Mouse (Mus musculus): ENCODE measurements around the gene Coil.

DNA sequence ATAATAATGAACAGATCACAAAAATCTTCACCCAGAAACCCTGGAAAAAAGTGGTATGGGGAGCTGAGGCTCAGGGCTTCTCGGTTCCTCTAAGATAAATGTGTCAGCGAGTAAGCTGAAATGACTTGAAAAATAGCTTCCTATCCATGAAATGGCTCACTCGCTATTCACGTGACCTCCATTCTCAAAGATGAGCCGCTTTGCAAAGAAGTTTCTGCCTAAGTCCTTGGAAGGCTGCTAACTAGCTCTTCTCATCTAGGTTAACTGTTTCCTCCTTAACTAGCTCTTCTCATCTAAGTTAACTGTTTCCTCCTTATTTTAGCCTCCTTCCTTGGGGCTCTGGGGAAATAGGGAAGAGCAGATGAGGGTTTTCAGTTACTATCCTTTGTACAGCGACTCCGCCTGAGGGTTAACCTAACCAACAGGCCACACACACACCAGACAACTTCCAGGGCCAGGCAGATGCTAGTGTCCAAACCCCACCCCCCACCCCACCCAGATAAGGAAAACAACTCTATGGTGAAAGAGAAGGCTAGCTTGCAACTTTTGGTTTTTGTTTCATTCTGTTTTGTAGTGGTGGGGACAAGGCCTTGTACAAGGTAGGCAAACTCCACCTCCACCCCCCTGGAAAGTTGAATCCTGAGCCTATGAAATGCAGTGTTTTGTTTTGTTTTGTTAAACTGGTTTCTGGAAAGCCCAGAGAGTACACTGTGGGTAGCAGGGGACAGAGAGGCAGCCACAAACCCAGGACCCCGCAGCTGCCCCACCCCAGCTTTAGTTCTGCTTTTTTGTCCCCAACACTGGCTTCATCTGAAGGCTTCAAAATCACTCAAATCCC is 20.0 kb upstream of the Coil start:
- 0 out of 2 replicates have a peak, but pooled peaks have one; percentile 13 for TF ChIP-seq POLR2A (IDR thresholded peaks at IDR 0.05; ENCODE audit: low read depth, low read length)
- peak; percentile 38 for TF ChIP-seq SIN3A (IDR thresholded peaks at IDR 0.05; ENCODE audit: low read length)
- TF ChIP-seq POLR2AphosphoS2 (IDR thresholded peaks at IDR 0.05; ENCODE audit: low read depth, low read length), result no peak
- no peak for TF ChIP-seq CTCF (conservative IDR thresholded peaks at IDR 0.05 in 1 of 2, IDR thresholded peaks at IDR 0.05 in 1 of 2; ENCODE audit: low read depth in 2 of 2, low read length in 2 of 2)
- TF ChIP-seq ZMIZ1 (IDR thresholded peaks at IDR 0.05; ENCODE audit: low read depth, low read length), result no peak
- no peak for TF ChIP-seq NRF1 (IDR thresholded peaks at IDR 0.05; ENCODE audit: low read depth, low read length)
- TF ChIP-seq MAZ (IDR thresholded peaks at IDR 0.05; ENCODE audit: low read depth, low read length), result 0 out of 2 replicates have a peak, but pooled peaks have one; percentile 63
- TF ChIP-seq BHLHE40 (IDR thresholded peaks at IDR 0.05; ENCODE audit: low read depth, low read length), result peak; percentile 94
- TF ChIP-seq MAX (IDR thresholded peaks at IDR 0.05; ENCODE audit: low read length), result no peak
- no peak for TF ChIP-seq TBP (conservative IDR thresholded peaks at IDR 0.05; ENCODE audit: low read depth, low read length)
- TF ChIP-seq EP300 (IDR thresholded peaks at IDR 0.05; ENCODE audit: low read length), result peak; percentile 58
- peak; percentile 23; the same call in 1 of the 2 replicates for TF ChIP-seq MXI1 (IDR thresholded peaks at IDR 0.05; ENCODE audit: low read depth, low read length)
- peak; percentile 60 for TF ChIP-seq ETS1 (conservative IDR thresholded peaks at IDR 0.05; ENCODE audit: low read depth, low read length)
- no peak for TF ChIP-seq MEF2A (IDR thresholded peaks at IDR 0.05; ENCODE audit: borderline replicate concordance, low read depth, low read length)
